In the genomic region with DNA sequence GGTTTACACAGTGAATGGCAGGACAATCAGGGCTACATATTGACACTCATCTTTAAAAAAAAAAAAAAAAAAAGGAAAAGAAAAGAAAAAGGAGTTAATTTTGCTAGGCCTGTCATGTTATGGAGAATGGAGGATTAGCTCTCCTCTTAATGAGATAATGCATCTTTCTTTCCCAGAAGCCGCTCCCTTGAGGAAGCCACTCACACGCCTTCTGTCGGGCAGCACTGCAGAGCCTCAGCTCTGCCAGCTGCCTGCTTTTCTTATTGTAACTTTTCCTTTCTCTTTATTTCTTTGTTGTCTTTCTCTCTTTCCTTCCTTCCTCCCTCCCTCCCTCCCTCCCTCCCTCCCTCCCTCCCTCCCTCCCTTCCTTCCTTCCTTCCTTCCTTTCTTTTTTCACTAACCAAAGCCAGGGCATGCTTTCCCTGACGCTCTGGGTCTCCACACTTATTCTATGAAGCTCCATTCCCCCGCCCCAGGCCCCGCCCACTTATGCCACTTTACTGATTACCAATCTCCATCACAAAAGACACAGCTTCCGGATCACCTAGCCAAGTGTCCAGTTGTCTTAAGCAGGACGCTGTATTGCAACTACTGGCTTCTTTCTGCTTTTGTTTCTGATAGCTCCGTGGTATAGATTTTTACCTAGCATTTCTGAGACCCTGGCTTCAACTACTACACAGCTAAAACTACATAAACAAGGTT, we compare ENCODE assay signal across 14 mouse cellular contexts. TPM values are rescaled to one million over a fixed set of nuclear protein-coding genes. Genes with fewer than 3 reads are reported as not detected.
DNase-seq lines count a peak whose midpoint lies in the region; ATAC-seq lines count a peak whose summit lies in the region.
"Had no signal": no experiment of that assay in that cellular context is flagged by ENCODE, and none has a peak within 500 bp of the region (broad histone marks: within the 10 kb centered on the region; RNA-seq: fewer than 3 reads in every experiment).

No protein-coding gene starts in this region.

- no peak overlapping the region for H3K27ac ChIP-seq in kidney, embryonic 16.5 days (ENCODE audit: low read length)
- H3K27ac ChIP-seq in kidney, embryonic 14.5 days (ENCODE audit: low read depth, low read length): no peak overlapping the region
- H3K27ac ChIP-seq in hindbrain, embryonic 13.5 days: peak overlapping the region; percentile 40; the same call in 1 of the 2 replicates
- H3K27ac ChIP-seq in midbrain, embryonic 16.5 days (ENCODE audit: low read length): no peak overlapping the region
- H3K27ac ChIP-seq: heart, embryonic 13.5 days; kidney, postnatal 0 days; liver, embryonic 14.5 days had no signal

- 0 out of 2 replicates have a peak, but pooled peaks cover 3% of the 10 kb centered on the region for H3K4me1 ChIP-seq in kidney, embryonic 16.5 days (ENCODE audit: insufficient read depth, low read length)
- H3K4me1 ChIP-seq in kidney, embryonic 14.5 days (ENCODE audit: control insufficient read depth, insufficient read depth, low read length): no peaks in the 10 kb centered on the region
- H3K4me1 ChIP-seq in hindbrain, embryonic 13.5 days (replicated peaks): peaks cover 5% of the 10 kb centered on the region; the same call in 1 of the 2 replicates
- no peaks in the 10 kb centered on the region; the same call in 1 of the 2 replicates for H3K4me1 ChIP-seq in midbrain, embryonic 16.5 days (ENCODE audit: control insufficient read depth, insufficient read depth, low read length)
- H3K4me1 ChIP-seq: heart, embryonic 13.5 days had no signal

- H3K27me3 ChIP-seq in kidney, embryonic 16.5 days (ENCODE audit: insufficient read depth, low read length): no peaks in the 10 kb centered on the region
- H3K27me3 ChIP-seq in kidney, embryonic 14.5 days (ENCODE audit: control insufficient read depth, insufficient read depth, low read length): no peaks in the 10 kb centered on the region
- no peaks in the 10 kb centered on the region for H3K27me3 ChIP-seq in hindbrain, embryonic 13.5 days
- no peaks in the 10 kb centered on the region for H3K27me3 ChIP-seq in midbrain, embryonic 16.5 days (ENCODE audit: control insufficient read depth, insufficient read depth, low read depth, low read length)
- H3K27me3 ChIP-seq: heart, embryonic 13.5 days had no signal

- ATAC-seq in kidney, embryonic 16.5 days (ENCODE audit: low FRiP score, low TSS enrichment): no peak
- ATAC-seq in kidney, embryonic 14.5 days (ENCODE audit: low FRiP score, low TSS enrichment): no peak
- ATAC-seq in hindbrain, embryonic 13.5 days (ENCODE audit: low FRiP score): peak; percentile 71
- peak; percentile 69 for ATAC-seq in midbrain, embryonic 16.5 days

- 37% methylated on average over 9 of the region's 9 CpGs for WGBS in kidney, embryonic 16.5 days
- WGBS in kidney, embryonic 14.5 days: 27% methylated on average over 9 of the region's 9 CpGs
- WGBS in hindbrain, embryonic 13.5 days: 13% methylated on average over 9 of the region's 9 CpGs
- 6% methylated on average over 8 of the region's 9 CpGs for WGBS in midbrain, embryonic 16.5 days

- peak; percentile 67 for DNase-seq in ZHBTc4 (ENCODE audit: low read depth, low spot score)
- no peak for DNase-seq in layer of hippocampus, postnatal 25 days (ENCODE audit: extremely low spot score in 1 of 2, low spot score in 1 of 2)
- no peak for DNase-seq in layer of hippocampus, postnatal 14 days (ENCODE audit: low spot score in 2 of 2)
- DNase-seq in heart, adult 18-20 months: no peak
- DNase-seq: adrenal gland, adult 2 months; cerebellum, adult 2 months had no signal

- no peaks in the 10 kb centered on the region for H3K36me3 ChIP-seq in kidney, embryonic 16.5 days (ENCODE audit: insufficient read depth, low read length)
- no peaks in the 10 kb centered on the region for H3K36me3 ChIP-seq in kidney, embryonic 14.5 days (ENCODE audit: control insufficient read depth, insufficient read depth, low read length)
- no peaks in the 10 kb centered on the region for H3K36me3 ChIP-seq in hindbrain, embryonic 13.5 days
- H3K36me3 ChIP-seq in midbrain, embryonic 16.5 days (ENCODE audit: control insufficient read depth, insufficient read depth, low read length): no peaks in the 10 kb centered on the region
- H3K36me3 ChIP-seq: heart, embryonic 13.5 days had no signal

- H3K4me3 ChIP-seq in kidney, embryonic 16.5 days (ENCODE audit: low read length): no peak overlapping the region
- no peak overlapping the region for H3K4me3 ChIP-seq in kidney, embryonic 14.5 days (ENCODE audit: low read length)
- no peak overlapping the region for H3K4me3 ChIP-seq in hindbrain, embryonic 13.5 days
- H3K4me3 ChIP-seq in midbrain, embryonic 16.5 days (ENCODE audit: low read depth, low read length): no peak overlapping the region
- H3K4me3 ChIP-seq: heart, embryonic 13.5 days had no signal

- H3K9ac ChIP-seq in kidney, embryonic 16.5 days (replicated peaks; ENCODE audit: low read length): no peak overlapping the region
- H3K9ac ChIP-seq in kidney, embryonic 14.5 days (ENCODE audit: low read depth, low read length): no peak overlapping the region
- H3K9ac ChIP-seq in hindbrain, embryonic 13.5 days: no peak overlapping the region
- H3K9ac ChIP-seq in midbrain, embryonic 16.5 days (ENCODE audit: low read depth, low read length): peak overlapping the region; percentile 28; the same call in 1 of the 2 replicates
- H3K9ac ChIP-seq: heart, embryonic 13.5 days; liver, embryonic 14.5 days had no signal

- no peaks in the 10 kb centered on the region for H3K9me3 ChIP-seq in kidney, embryonic 16.5 days (ENCODE audit: low read length)
- H3K9me3 ChIP-seq in kidney, embryonic 14.5 days (ENCODE audit: control insufficient read depth, low read length): no peaks in the 10 kb centered on the region
- no peaks in the 10 kb centered on the region for H3K9me3 ChIP-seq in hindbrain, embryonic 13.5 days
- H3K9me3 ChIP-seq in midbrain, embryonic 16.5 days (replicated peaks; ENCODE audit: control insufficient read depth, low read length, poor library complexity, severe bottlenecking): no peaks in the 10 kb centered on the region
- H3K9me3 ChIP-seq: heart, embryonic 13.5 days had no signal

- 0 out of 2 replicates have a peak overlapping the region, but pooled peaks have one; percentile 15 for H3K4me2 ChIP-seq in kidney, embryonic 16.5 days (replicated peaks; ENCODE audit: low read depth, low read length)
- no peak overlapping the region for H3K4me2 ChIP-seq in kidney, embryonic 14.5 days (replicated peaks; ENCODE audit: low read depth, low read length)
- H3K4me2 ChIP-seq in hindbrain, embryonic 13.5 days: peak overlapping the region; percentile 37
- peak overlapping the region; percentile 35 for H3K4me2 ChIP-seq in midbrain, embryonic 16.5 days (ENCODE audit: low read length)
- H3K4me2 ChIP-seq: heart, embryonic 13.5 days had no signal

RNA-seq across cellular contexts. Expression of gene Pcolce2, which starts 23.8 kb away (rescaled TPM):
- 1.00 and 1.3 TPM in 2 replicates for polyA plus RNA-seq in kidney, embryonic 16.5 days (2015; fragmentation: Nextera tagmentation; extraction: Ambion mirVana)
- 1.5 and 1.6 TPM in 2 replicates for polyA plus RNA-seq in kidney, embryonic 14.5 days (2014; fragmentation: Nextera tagmentation; extraction: Ambion mirVana)
- polyA plus RNA-seq in hindbrain, embryonic 13.5 days (2015; fragmentation: Nextera tagmentation; extraction: Ambion mirVana): 3.3 and 3.6 TPM in 2 replicates
- polyA plus RNA-seq in midbrain, embryonic 16.5 days (2015; fragmentation: Nextera tagmentation; extraction: Ambion mirVana): 1.7 and 2.3 TPM in 2 replicates
- total RNA-seq in layer of hippocampus, postnatal 25 days (2021): 1 to 10 TPM; 1.7 to 1.9 TPM
- 1 to 10 TPM; 4.2 to 4.9 TPM for total RNA-seq in layer of hippocampus, postnatal 14 days (2021)
- 10 to 100 TPM; 27.9 to 30.7 TPM for total RNA-seq in heart, adult 18-20 months (2021)
- total RNA-seq: neutrophil, adult 5-6 weeks had no signal

RNA-seq across cellular contexts. Expression of gene Paqr9, which starts 54.1 kb away (rescaled TPM):
- 0.81 and 1.00 TPM in 2 replicates for polyA plus RNA-seq in kidney, embryonic 16.5 days (2015; fragmentation: Nextera tagmentation; extraction: Ambion mirVana)
- 0.46 and 0.54 TPM in 2 replicates for polyA plus RNA-seq in kidney, embryonic 14.5 days (2014; fragmentation: Nextera tagmentation; extraction: Ambion mirVana)
- 2.7 and 3.1 TPM in 2 replicates for polyA plus RNA-seq in hindbrain, embryonic 13.5 days (2015; fragmentation: Nextera tagmentation; extraction: Ambion mirVana)
- 5.5 and 5.7 TPM in 2 replicates for polyA plus RNA-seq in midbrain, embryonic 16.5 days (2015; fragmentation: Nextera tagmentation; extraction: Ambion mirVana)
- total RNA-seq in layer of hippocampus, postnatal 25 days (2021): 10 to 100 TPM; 51.9 to 53.2 TPM
- total RNA-seq in layer of hippocampus, postnatal 14 days (2021): 10 to 100 TPM; 48.2 to 48.6 TPM
- total RNA-seq in heart, adult 18-20 months (2021): 10 to 100 TPM; 38.1 to 40.5 TPM

Comparison
In these comparisons a context has a peak if more than half of its experiments do, and no peak if none do; other contexts are left out.
1. ATAC-seq: peak in hindbrain, embryonic 13.5 days (single experiment) and midbrain, embryonic 16.5 days (single experiment); none in kidney, embryonic 16.5 days (single experiment) and kidney, embryonic 14.5 days (single experiment).